Mouse (Mus musculus): ENCODE measurements around the gene Lmbr1.

Lmbr1 gene

GRCm38 (mm10) chr5:29270879-29271278 lies 107.3 kb downstream of the Lmbr1 start:
- no peak for DNase-seq (ENCODE audit: extremely low read depth, low read depth)

- no peak for DNase-seq (ENCODE audit: extremely low read depth, low read depth)
These were observed 124.3 kb downstream of the Lmbr1 start for GRCm38 (mm10) chr5:29253876-29254275.

DNA sequence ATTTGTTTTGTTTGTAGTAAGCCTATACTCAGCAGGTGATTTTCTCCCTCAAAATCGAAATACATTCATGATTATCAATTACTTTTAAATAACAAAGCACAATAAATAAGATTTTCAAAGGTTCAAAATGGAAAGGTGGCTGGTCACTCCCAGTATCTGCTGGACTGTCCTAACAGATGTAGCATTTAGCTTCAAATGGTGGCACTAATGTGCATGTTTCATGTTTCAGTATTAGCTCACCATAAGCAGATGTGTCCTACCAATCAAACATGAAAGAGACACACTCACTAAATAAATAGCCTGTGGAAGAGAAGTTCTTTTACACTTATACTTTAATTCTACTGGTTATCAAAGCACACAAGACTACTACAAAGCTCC lies 126.7 kb downstream of the Lmbr1 start:
- no peak for DNase-seq (ENCODE audit: extremely low read depth, low read depth)

DNA sequence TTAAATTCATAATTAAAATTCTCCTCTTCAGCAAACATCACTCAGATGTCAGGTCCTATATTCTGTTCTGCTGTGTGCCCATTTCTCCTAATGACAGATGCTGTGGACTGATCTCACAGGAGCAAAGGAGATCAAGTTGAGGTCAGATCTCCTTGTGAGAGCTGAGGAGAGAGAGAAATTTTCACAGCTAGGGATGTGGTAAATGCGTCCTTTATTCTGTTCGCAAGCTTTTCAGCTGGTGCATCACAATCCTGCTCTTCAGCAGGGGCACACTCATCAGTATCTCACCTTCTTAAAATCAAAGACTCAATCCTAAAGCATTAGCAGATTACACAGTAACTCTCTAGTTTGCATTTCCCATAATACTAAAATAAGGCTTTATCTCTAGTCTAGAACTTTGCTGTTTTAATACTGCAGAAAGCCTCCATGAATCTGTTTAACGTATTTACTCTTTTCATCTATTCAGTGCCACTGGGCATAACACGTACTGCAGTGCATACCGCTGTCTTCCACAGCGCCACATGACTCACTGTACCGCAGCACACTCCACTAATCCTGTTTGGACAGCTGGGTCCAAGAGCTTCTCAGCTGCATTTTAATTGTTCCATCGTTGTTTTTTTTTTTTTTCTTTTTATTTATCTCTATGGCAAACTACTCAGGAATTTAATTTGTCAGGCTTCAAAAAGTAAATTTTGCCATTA lies 127.2 kb downstream of the Lmbr1 start:
- DNase-seq (ENCODE audit: extremely low read depth, low read depth) = no peak

DNA sequence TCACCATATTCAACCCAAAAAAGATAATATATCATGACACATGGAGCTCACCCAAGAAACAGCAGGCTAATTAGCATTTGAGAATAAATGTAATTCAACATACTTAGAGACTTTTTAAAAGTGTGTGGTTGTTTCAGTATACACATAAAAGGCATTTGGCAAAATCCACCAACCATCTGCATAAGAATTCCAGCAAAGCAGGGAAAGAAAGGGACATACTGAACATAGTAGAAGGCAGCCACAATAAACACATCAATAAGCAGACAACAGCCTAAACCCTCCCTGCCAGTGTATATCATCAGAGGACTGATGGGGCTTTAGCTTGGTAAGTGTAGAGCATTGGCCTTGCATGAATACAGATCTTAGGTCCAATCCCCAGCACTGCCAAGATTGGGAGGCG lies 133.4 kb downstream of the Lmbr1 start:
- no peak for DNase-seq (ENCODE audit: extremely low read depth, low read depth)

DNA sequence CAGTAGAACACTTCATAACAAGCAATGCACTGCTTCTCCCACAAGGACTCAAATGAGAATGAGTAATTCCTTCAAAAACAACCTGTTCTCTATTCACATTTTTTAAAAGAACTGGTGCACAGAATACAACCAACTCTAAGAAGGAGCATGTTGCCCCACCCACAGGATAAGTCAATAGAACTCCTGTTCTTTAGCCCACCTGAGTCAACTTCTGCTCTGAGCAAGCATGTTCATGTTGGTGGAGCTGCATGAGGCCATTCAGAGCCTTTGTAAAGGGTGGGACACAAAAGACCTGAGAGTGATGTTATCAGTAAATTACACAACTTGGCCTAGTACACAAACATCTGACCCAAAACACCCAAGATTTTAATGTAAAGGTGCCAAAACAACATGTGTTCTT lies 139.8 kb downstream of the Lmbr1 start:
- no peak for DNase-seq (ENCODE audit: extremely low read depth, low read depth)

GRCm38 (mm10) chr5:29230481-29230880 lies 147.7 kb downstream of the Lmbr1 start:
- no peak for DNase-seq (ENCODE audit: extremely low read depth, low read depth)

GRCm38 (mm10) chr5:29224089-29224488 lies 154.1 kb downstream of the Lmbr1 start:
- no peak for DNase-seq (ENCODE audit: extremely low read depth, low read depth)

DNA sequence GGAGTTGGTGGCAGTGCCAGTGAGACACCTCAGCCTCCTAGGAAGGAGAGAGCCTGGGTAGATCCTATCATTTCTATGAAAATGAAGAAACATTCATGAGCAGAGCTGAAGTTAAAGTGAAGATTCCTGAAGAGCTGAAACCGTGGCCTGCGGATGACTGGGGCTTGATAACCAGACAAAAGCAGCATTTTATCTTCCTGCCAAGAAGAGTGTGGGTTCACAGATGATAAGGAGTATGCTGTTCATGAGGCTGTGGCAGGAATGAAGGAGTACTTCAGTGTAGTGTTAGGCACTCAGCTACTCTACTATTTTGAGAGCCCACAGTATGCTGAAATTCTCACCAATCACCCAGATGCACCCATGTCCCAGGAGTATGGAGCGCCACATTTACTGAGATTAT lies 160.2 kb downstream of the Lmbr1 start:
- DNase-seq (ENCODE audit: extremely low read depth, low read depth) = no peak

- no peak for DNase-seq (ENCODE audit: extremely low read depth, low read depth)
These were observed 166.1 kb downstream of the Lmbr1 start for GRCm38 (mm10) chr5:29211980-29212555.

- no peak for DNase-seq (ENCODE audit: extremely low read depth, low read depth)
These were observed 172.5 kb downstream of the Lmbr1 start for GRCm38 (mm10) chr5:29205690-29206089.

DNA sequence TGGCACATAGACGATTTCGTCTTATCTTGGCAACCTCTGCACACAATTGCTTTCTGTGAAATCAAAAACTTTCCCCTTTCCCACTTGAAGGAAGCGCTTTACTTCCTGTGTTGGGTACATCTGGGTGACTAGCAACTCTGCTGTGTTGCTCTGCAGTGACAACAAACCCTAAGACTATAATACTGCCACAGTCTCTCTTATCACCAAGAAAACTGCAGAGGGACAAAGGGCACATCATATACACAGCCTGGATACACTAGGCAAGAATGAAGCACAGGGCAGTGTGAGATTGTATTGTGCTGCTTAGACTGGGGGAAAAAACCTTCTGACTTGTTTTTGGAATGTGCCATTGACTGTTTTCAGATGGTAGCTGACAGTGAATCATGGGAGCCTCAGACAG lies 178.3 kb downstream of the Lmbr1 start:
- DNase-seq (ENCODE audit: extremely low read depth, low read depth) = no peak

DNA sequence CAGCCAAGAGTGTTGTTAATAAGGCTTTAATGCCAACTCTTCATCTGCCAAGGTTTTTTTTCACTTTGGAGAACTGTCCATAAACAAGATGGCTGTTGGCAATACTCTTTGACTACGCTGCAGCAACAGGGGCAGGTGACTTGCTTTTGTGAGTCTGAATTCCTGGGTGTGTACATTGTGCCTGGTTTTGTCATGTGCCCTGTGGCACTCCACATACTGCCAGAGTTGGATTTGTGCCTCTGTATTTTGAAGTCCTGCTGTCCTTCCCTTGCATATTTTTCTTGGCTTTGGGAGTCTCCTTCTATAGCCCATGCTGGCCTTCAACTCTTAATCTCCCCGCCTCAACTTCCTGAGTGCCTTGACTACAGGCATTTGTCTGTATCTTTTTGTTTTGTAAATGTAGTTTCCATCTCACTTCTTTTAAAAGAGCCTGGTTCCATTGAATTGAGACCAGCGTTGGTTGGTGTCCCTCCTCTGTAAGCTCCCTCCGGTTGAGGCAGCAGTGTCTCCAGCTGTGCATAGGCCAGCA lies 179.2 kb downstream of the Lmbr1 start:
- DNase-seq (ENCODE audit: extremely low read depth, low read depth) = no peak

DNA sequence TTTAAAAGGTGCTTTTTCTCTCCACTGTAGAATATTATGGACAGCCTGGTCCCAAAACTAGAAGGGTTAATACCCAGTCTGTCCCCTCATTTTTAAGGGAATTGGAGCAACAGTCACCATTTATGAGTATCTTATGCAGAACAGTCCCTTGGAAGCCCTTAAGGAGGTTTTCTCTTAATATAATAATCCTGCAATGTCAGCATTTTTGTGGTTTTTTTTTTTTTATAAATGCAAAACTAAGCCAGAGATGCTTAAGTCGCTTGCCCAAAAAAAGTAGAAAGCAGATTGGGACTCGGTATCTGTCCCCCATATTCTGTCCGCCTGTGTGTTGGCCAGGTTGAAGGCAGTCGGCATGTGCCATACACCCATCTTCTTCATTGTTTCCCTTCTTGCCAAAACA lies 181.0 kb downstream of the Lmbr1 start:
- DNase-seq (ENCODE audit: extremely low read depth, low read depth) = no peak

DNA sequence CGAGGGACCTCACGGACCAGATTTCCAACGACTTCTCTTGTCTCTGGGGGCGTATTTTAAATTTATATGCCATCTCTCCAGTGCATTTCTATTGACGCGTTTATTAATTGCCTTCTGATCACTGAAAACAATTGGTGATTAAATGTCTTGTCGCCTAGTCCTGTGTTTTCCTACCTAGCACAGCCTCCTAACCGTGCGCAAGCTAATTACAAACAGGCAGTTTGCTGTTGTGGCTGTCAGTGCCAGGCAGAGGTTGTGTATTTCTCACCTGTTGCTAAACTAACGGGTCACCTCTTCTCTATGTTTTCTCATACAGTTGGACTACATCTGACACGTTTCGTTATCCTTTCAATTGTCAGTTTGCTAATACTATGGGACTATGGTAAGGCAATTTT lies 181.9 kb downstream of the Lmbr1 start:
- no peak for DNase-seq (ENCODE audit: extremely low read depth, low read depth)

GRCm38 (mm10) chr5:29195570-29196263 lies 182.5 kb downstream of the Lmbr1 start, which contains the start of gene Rnf32:
TSS of gene Rnf32 (plus strand) at chr5:29195992.
- DNase-seq (ENCODE audit: extremely low read depth, low read depth) = no peak

DNA sequence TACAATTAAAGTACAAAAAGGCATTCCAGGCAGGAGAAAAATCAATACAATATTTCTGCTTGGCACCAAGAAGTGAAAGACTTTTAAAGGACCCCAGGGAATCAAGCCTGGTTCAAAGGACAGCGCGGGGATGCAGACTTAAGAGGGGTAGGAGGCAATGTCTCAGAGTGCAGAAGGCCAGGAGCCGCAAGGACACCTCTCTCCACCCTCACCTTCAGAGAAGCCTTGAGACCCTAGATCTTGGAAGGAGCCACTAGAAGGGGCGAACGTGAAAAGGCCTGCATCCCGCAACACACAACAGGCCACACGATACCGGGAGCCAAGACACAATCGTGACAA lies 183.0 kb downstream of the Lmbr1 start:
- DNase-seq (ENCODE audit: extremely low read depth, low read depth) = no peak

DNA sequence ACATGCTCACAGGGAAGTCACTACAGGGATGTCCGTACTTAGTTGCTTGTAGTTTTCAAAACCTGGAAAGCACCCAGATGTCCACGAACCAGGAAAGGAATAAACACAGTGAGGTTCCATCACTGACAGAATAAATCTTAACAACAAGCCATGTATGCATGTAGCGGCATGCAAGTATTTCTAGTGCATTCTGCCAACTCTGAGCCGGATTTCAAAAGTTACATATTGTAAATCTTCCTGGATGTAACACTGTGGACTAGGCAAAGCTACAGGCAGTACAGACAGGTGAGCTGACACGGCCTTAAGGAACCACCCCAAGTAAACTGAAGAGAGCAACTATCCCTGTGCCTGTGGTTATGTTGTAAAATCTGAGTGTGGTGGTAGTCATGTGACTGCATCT lies 191.4 kb downstream of the Lmbr1 start:
- no peak for DNase-seq (ENCODE audit: extremely low read depth, low read depth)

Measured in MEL-GATA-1-ER (cell line).